Mouse (Mus musculus): ENCODE measurements around the gene Gm42688.
"Not testable (repeated sequence)": the region's sequence is repeated elsewhere in the genome, so short reads cannot be mapped to it uniquely, and the experiment has no call there.

Gm42688 gene

DNA sequence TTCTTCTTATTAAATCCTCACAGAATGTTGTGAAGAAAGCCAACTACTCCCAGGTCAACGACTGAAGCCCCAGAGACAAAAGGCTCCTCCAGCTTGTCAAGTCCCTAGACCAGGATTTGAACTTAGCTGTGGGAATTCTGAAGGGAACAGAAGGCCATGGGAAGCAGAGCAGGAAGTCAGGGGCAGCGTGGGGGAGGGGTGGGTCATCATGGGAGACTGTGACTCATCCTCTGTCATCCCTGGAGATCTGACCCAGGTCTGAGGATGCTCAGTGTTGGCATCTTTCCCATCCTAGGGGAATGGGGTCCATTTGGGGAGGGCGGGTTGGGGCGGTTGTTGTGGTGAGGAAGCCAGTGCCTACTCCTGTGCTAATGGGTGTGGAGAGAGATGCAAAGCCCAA, 40.2 kb downstream of the Gm42688 start:
- no peak for DNase-seq (ENCODE audit: low spot score)

GRCm38 (mm10) chr6:83142211-83142731, 40.9 kb downstream of the Gm42688 start:
- no peak for DNase-seq (ENCODE audit: low spot score)

DNA sequence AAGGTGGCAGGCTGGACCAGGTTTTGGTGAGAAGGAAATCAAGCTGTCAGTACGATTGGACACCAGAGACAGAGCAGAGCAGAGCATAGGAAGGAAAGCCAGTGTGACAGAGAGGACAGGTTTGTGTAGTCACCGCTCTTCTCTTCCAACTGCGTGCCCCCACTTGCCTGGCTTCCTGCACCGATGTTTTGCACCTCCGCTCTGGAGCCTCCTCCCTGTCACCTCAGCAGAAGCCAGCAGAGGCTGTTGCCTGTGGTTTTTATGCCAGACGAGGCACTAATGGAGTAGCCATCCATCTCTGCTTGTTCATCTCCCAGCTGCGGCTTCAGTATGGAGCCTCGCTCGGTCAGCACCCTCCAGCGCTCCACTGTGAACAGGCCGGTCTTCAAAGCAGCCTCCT, 41.5 kb downstream of the Gm42688 start:
- DNase-seq (ENCODE audit: low spot score) = no peak

- DNase-seq (ENCODE audit: low spot score) = no peak
These were observed 43.8 kb downstream of the Gm42688 start for GRCm38 (mm10) chr6:83145209-83145608.

- DNase-seq (ENCODE audit: low spot score) = no peak
These were observed 44.4 kb downstream of the Gm42688 start for GRCm38 (mm10) chr6:83145805-83146204.

DNA sequence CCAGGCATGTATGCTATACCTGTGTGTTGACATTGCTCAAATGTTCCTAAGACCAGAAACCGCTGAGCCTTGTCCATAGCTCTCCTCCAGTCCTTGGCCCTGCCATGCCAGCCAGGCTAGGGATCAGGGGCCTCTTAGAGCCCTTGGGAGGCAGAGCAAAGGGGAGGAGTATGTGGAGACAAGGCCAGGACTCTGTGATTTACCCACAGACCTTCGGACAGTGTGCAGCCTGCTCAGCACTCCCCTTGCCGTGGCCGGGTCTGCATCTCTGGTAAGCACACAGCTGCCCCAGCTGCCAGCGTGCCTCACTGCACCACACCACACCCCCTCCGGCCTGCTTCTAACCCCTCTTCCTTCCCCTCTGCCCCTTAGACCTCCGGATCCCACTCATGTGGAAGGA, 45.9 kb downstream of the Gm42688 start:
- DNase-seq (ENCODE audit: low spot score) = no peak

DNA sequence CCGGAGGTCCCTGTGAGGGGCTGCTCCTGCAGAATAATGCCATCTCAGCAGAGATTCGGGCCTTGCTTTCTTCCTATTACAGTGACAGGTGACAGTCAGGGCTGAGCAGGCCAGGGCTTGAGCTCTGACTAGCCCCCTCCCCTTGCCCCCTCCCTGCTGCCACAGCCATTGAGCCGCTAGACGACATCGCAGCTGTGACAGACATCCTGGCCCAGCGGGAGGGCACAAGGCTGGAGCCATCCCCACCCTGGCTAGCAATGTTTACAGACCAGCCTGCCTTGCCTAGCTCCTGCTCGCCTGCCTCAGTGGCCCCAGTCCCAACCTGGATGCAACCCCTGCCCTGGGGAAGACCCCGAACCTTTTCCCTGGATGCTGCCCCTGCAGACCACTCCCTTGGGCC, 50.3 kb downstream of the Gm42688 start:
- DNase-seq (ENCODE audit: low spot score) = no peak

GRCm38 (mm10) chr6:83153038-83153437, 51.6 kb downstream of the Gm42688 start:
- no peak for DNase-seq (ENCODE audit: low spot score)

GRCm38 (mm10) chr6:83153485-83153884, 52.1 kb downstream of the Gm42688 start:
- no peak for DNase-seq (ENCODE audit: low spot score)

DNA sequence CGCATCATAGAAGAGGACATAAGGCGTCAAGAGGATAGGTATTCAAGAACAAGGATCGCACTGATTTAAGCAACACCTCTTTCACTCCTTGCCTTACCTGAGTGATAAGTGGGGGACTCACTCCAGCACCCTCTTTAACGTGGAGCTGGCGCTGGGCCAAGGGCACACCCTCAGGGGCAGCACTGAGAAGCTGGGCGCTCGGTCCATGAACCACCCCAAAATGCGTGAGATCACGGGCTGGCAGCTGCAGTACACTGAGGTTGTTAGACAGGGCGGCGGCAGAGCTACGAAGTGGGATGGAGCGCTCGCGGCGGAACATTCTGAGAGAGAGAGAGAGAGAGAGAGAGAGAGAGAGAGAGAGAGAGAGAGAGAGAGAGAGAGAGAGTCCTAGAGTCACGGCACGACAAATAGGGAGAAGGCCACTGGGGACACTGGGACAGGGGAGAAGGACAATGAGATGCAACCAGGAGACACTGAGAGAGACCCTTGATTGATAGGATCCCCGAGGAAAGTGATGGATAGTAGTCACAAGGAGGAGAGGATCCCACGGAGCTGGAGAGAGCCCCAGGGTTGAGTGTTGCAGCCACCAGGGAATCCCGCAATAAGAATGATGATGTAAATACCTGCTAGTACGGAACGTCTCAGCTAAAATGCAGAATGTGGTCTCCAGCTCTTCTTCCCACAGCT, 54.3 kb downstream of the Gm42688 start:
- no peak for DNase-seq (ENCODE audit: low spot score)

DNA sequence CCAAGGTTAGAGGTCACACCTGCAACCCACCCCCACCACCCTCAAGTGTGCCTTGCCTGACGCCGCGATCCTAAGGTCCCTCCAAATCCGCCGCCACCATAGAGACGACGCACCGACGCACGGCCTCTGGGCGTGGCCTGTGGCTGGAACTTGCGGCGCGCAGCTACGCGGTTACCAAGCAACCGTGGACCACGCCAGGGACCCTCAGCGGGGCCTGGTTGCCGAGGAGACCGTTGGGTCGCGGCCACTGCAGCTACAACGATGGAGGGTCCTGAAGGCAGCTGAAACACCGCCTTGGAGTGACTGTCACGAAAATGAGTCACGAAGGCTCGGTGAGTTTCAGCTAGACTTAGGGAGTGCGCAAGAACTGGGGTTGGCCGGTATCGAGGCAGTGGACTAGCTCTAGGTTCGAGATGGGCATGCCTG, 54.9 kb downstream of the Gm42688 start, which contains the start of the genes Wdr54 and 1700003E16Rik:
Gene Wdr54 (minus strand): TSS at position 139 of the 426 bp plus-strand sequence.
Gene 1700003E16Rik (plus strand): TSS at position 146 of the 426 bp plus-strand sequence.
- DNase-seq (ENCODE audit: low spot score) = no peak

DNA sequence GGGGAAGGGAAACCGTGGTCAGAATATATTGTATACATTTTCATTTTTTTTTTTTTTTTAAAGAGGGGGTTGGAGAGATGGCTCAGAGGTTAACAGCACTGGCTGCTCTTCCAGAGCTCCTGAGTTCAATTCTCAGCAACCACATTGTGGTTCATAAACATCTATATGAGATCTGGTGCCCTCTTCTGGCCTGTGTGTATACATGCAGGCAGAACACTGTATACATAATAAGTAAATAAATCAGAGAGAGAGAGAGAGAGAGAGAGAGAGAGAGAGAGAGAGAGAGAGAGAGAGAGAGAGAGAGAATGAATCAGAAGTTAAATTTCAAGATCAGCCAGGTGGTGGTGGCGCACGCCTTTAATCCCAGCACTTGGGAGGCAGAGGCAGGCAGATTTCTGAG, 58.0 kb downstream of the Gm42688 start:
- not testable (repeated sequence) for DNase-seq (ENCODE audit: low spot score)
